Mouse (Mus musculus) olfactory bulb, adult 2 months (tissue): ENCODE measurements around the gene Arl6ip6.

Experiments used
- CTCF ChIP-seq: fragments of 200-500 bp; IDR thresholded peaks from 2 replicates; pipeline ENCODE4 v1.5.1; 2012; ENCODE audit warnings: low read depth, mild to moderate bottlenecking, low read length, moderate library complexity; ENCODE audit not compliant: insufficient read depth
- POLR2A ChIP-seq: fragments of 200-500 bp; IDR thresholded peaks from 2 replicates; pipeline ENCODE4 v1.6.1; 2012; ENCODE audit warnings: mild to moderate bottlenecking, low read depth, low read length, moderate library complexity; ENCODE audit not compliant: insufficient read depth

DNA sequence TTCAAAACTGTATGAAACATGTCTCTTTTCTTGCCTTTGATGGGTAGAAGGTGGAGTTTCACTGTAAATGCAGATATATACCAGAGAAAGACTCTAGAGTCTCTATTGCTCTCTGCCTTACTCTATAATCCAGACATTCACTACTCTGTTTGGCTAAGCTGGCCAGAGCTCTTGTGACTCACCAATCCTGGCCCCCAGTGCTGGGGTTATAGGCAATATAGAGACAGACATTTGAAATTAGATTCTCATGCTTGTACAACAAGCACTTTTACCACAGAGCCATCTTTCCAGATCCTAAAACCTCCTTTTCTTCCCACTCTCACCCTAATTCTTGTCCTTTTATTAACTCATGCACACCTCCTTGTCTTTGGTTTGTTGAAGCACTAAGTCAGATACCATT, 17.6 kb upstream of the Arl6ip6 start:
- TF ChIP-seq CTCF (no peak), POLR2A (no peak)
